Mouse (Mus musculus) myocyte (in vitro differentiated cells): ENCODE measurements around the gene Ifnar2.

ENCODE experiments used
- POLR2AphosphoS2 ChIP-seq: IDR thresholded peaks from one replicate; pipeline ENCODE4 v1.6.1; 2011; ENCODE audit warnings: low read depth, control low read depth; ENCODE audit not compliant: insufficient read length
- TCF12 ChIP-seq: IDR thresholded peaks from one replicate; pipeline ENCODE4 v1.6.1; 2011; ENCODE audit warnings: mild to moderate bottlenecking, control low read depth; ENCODE audit not compliant: poor library complexity, insufficient read depth, severe bottlenecking

- no peak for TF ChIP-seq POLR2AphosphoS2
- TF ChIP-seq TCF12: no peak
These were observed at the start of gene Ifnar2 for GRCm38 (mm10) chr16:91372577-91373472.
